Mouse (Mus musculus) cerebellum, postnatal 36 days (tissue): ENCODE measurements around the gene Ndst2.

ENCODE experiments used
- DNase-seq, 2 experiments: peaks; one replicate each; pipeline ENCODE4 v3.0.0; 2021 to 2022; ENCODE audit warnings: mixed read lengths in 2 of 2

Gene Ndst2

DNA sequence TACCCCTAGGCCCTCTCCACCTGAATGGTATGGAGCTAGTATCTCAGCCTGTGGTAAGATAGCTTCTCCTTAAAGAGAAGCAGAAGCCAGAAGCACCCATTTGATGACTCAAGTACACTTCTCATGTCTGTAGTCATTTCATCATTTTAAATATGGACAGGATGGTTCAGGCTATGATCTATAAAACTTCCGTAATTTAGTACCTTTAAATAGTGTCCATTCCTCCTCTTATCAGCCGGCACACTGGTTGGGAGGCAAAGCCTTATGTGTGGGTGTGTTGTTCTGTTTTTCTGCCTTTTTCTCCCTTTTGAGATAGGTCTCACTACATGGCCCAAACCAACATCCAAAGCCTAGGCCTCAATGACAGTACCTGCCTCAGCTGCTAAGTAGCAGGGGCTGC, 35.8 kb downstream of the Ndst2 start:
- DNase-seq: no peak

DNA sequence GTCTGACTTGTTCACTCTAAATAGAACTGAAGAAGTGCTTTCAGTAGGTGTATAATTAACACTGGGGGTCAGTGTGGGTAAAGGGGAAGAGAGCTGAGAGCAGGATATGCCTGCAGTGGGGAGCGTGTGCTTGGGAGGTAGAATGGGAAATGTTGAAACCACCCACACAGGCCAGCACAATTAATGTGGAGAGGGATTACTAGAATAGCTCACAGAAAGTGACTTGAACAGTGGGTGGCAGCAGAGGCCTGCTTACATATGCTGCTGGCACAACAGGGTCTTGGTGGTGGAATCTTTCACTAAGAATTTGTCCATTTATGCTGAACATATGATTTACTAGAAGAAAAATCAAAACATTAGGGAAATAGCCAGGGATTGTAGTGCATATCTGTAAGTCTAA, 37.4 kb downstream of the Ndst2 start:
- DNase-seq: peak; percentile 48

DNA sequence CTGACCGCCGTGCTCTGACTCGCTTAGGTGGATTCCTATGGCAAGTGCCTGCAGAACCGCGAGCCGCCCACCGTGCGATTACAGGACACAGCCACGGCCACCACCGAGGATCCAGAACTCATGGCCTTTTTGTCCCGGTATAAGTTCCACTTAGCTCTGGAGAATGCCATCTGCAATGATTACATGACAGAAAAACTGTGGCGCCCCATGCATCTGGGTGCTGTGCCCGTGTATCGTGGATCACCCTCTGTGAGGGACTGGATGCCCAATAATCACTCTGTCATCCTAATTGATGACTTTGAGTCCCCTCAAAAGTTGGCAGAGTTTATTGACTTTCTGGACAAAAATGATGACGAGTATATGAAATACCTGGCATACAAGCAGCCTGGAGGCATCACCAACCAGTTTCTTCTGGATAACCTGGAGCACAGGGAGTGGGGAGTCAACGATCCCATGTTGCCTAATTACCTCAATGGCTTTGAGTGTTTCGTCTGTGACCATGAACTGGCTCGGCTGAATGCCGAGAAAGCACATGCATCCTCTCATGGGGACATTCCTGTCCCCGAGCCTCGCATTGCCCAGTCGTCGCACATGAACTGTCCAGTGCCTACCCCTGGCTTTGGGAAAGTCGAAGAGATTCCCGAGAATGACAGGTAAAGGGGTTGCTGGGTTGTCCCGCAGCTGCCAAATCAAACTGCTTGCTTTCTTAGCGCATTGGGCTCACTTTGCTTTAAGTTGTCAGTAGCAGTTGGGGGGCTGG, 38.4 kb downstream of the Ndst2 start:
- peak; percentile 14 to 20 for DNase-seq

DNA sequence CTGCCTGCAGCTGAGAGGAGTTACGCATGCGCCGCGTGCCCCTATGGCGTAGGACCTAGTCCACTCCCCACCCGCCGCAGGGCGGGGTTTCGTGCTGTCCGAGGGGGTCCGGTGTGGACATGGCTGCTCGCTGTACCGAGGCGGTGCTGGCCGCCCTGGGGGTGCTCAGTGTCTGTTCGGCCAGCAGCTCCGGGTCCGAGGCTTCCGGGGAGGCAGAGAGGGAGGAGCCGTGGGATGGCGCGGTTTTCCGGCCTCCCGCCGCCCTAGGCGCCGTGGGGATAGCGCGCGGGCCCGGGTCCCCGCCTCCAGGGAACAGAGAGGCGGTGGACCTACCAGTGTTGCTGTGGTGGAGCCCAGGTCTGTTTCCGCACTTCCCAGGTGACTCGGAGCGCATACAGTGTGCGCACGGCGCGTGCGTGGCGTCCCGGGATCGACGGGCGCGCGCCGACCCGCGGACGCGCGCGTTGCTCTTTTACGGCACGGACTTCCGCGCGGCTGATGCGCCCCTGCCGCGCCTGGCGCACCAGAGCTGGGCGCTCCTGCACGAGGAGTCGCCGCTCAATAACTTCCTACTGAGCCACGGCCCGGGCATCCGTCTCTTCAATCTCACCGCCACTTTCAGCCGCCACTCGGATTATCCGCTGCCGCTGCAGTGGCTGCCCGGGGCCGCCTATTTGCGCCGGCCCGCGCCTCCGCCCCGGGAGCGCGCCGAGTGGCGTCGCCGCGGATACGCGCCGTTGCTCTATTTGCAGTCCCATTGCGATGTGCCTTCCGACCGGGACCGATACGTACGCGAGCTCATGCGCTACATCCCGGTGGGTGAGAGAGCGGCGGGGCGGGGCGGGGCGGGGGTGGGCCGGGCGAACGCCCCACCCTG, 39.2 kb downstream of the Ndst2 start, which contains the start of gene Fut11:
Fut11 (plus strand) TSS at position 85 of the 877 bp plus-strand sequence.
- peak; percentile 87 to 92 for DNase-seq

DNA sequence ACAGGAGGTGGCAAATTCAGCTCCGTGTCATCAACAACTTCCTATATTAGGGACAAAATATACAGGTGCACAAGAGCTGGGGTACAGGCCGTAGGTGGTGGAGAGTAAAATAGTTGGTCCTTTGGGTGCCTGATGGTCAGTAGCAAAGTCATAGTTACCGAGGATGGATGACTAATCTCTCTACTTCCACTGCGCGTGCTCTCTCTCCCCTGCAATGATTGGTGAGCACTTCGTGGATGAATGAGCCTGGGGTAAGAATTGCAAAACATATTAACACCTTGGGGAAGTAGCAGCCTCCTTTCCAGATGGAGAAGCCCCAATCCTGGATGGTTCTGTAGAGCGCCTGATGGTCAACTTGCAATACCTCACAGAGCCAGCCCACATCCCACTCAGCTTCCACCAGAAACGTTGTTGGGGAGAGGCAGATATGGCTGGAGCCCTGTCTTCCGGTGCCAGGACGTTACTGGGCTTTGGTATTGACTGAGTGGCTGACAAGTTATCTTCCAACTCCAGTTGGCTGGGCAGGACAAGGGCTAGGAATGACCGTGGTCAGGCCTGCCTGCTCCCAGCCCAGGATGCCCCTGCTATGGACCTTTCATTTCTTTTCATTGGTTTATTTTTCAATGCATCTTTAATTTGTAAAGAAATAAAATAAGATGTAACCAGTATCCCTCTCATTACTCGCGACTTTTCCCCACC, 40.0 kb downstream of the Ndst2 start:
- DNase-seq: no peak

DNA sequence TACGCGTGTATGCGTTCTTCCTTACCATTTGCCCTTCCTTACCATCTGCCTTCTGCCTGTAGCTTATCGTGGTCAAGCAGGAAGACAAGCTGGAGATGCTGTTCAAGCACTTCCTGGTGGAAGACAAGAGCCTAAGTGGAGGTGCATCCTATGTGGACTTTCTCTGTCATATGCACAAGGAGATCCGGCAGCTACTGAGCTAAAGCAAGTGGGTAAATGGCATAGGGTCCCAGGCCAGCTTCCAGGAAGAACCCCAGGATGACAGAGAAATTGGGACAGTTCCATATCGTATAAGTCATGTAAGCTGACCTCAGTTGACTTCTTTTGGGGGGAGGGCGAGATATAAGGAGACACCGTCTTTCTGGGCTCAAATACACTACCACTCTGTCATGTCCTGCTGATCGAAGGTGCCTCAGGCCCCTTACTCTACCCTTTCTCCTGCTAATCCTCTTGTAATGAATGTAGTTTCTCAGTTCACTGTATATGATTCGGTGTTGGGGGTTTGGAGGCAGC, 40.7 kb downstream of the Ndst2 start:
- no peak for DNase-seq

DNA sequence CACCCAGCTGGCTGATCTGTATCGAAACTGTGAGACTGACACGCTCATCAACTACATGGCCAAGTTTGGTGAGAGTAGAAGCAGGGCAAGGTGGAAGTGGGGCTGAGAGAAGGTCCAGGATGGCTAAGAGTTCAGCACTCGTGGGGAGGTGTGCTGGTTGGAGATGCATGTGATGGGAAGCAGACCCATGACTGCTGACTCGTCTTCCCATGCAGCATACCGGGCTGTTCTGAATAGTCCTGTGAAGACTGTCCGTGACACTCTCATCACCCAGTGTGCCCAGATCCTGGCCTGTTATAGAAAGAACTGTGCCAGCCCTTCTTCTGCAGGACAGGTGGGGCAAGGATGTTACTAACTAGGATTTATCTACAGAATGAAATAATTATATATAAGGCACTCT, 42.6 kb downstream of the Ndst2 start:
- DNase-seq: no peak

DNA sequence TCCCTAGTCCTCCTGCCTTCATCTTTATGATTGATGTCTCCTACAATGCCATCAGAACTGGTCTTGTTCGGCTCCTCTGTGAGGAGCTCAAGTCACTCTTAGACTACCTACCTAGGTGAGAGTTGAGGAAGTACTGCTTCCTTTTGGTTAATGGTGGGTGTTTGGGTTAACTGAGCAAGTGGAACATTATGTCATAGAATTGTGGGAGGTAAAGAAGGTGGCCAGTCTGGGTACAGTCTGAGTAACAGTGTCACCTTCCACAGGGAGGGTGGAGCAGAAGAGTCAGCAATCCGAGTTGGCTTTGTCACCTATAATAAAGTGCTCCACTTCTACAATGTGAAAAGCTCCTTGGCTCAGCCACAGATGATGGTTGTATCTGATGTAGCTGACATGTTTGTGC, 45.4 kb downstream of the Ndst2 start:
- no peak for DNase-seq

DNA sequence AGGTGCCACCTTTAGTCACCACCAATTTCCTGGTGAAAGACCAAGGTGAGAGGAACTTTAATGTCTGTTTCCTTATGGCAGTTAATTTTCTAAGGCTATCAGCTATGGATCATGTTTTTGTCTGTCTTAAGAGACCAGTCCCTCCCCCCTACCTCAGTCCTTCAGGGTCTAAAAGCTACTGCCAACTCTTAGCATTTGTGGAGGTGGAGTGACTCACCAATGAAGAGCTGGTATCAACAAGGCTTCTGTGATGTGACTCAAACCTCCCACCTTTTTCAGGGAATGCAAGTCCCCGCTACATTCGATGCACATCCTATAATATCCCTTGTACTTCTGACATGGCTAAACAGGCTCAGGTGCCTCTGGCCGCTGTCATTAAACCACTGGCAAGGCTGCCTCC, 47.8 kb downstream of the Ndst2 start:
- DNase-seq: no peak

DNA sequence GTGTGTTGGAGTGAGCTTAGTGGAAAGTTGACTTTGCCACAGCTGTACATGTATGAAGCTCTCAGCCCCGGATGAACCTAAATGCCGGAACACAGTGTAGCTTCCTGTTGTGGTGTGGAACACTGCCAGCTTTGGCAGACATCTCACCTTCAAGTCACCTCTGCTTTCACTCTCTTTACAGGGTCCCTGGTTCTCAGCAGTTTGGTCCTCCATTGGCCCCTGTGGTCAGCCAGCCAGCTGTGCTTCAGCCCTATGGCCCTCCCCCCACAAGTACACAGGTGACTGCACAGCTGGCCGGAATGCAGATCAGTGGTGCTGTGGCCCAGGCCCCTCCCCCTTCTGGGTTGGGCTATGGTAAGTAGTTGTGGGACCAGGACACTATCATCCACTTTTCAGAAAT, 51.9 kb downstream of the Ndst2 start:
- DNase-seq: no peak

DNA sequence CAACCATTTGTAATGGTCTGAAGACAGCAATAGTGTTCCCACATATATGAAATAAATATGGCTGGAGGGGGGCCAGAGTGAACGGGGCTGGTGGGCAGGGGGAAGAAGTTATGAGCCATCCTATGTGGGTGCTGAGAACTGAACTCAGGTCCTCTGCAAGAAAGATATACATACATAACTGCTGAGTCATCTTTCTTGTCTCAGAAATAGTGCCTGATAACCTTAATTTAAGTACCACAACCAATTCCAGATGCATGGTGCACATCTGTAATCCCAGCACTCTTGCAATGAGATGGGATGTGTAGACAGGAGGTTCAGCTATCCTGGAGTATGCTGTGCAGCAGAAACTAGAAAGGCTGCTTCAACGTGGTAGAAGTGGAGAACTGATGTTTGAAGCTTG, 52.6 kb downstream of the Ndst2 start:
- no peak for DNase-seq

DNA sequence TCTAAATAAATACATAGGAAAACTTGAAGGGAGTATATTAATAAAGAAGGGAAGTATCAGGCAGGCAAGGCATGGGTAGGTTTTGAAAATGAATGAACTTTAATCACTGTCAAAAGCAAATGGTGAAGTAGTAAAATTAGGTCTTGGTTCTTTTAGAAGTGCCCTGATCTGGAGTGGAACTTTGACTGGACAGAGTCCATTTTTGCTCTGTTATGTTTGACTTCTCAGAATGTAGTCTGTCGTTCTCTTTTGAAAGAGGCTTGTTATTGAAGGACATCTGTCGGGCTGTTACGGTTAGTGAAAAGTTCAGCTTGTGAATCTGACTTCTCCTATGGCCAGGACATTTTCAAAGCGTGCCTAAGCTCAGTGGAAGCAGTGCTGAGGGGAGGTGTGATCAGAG, 56.5 kb downstream of the Ndst2 start:
- DNase-seq: no peak

DNA sequence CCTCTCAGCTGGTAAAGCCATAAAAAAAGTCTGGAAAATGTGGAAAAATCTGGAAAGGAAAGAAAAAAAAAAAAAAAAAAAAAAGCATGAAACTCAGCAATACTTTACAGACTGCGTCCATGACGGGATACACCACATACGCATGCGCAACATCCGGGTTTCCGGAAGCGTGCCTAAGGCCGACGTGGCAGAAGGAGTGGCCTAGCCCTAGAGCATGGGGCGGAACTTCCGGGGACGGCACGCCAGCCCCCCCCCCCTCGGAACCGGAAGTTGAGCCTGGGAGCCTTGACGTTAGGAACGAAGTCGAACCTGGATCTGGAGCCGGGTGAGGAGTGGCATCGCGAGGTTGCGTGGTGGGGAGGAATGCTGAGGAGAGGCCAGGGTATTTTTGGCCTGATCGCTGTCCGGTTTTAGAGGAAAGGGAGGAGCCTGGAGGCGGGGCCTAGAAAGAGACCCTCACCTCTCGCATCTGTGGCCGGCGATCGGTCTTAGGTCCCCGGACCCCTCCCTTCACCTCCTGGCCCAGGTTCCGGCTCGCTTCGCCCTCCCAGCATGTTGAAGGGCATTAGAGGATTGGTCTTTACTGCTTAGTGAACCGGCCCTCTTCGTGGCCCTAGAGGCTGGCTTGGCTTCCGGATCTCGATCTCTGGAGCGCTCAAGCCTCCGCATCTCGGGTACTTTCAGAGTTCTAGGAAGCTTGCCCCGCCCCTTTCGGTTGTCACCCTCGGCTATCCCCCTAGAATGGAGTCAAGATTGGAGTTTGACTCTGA, 60.1 kb downstream of the Ndst2 start, which contains the start of gene Sec24c:
Sec24c (plus strand) TSS at position 245 of the 770 bp plus-strand sequence.
- peak; percentile 99 for DNase-seq

DNA sequence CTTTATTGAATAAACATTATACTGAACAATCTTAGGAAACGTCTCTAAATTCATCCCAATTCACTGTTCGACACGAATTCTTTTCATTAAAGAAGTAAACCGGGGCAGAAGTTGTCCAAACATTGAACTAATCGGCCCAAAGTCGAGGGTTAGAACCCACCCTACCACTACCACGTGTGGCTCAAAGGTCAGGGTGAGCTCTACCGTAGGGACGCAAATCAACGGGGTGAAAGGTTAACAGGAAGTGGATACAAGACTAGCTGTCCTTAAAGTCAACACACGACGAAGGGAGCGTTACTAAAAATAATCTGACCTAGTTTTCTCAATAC, 60.7 kb downstream of the Ndst2 start:
- DNase-seq: peak in 1 of 2 experiments; percentile 30
